In the genomic region with DNA sequence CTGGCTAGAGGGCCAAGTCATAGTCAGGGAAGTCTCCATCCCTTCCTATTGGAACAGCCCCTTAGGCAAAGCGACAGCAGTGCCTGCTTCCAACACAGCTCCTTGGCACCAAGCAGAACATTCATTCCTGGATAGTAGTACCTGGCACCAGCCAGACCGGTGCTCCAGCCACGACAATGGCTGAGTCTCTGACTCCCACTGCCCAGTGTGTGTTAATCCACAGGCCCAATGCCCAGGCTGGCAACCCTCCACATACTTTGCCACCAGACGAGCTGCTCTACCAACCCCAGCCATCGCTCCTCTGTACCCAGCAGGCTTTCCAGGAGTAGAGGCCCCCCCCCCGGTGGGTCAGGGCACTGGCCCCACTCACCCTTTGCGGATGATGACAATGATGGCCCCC, we compare ENCODE assay signal across 12 mouse cellular contexts. TPM values are rescaled to one million over a fixed set of nuclear protein-coding genes. Genes with fewer than 3 reads are reported as not detected.
DNase-seq lines count a peak whose midpoint lies in the region; ATAC-seq and TF ChIP-seq lines count a peak whose summit lies in the region.
"Had no signal": no experiment of that assay in that cellular context is flagged by ENCODE, and none has a peak within 500 bp of the region (broad histone marks: within the 10 kb centered on the region; RNA-seq: fewer than 3 reads in every experiment).

No protein-coding gene starts in this region.

- peaks cover 69% of the 10 kb centered on the region for H3K36me3 ChIP-seq in forebrain, embryonic 10.5 days (replicated peaks)
- no peaks in the 10 kb centered on the region; the same call in none of the 2 replicates for H3K36me3 ChIP-seq in forebrain, embryonic 11.5 days (ENCODE audit: control insufficient read depth, insufficient read depth, low read length)
- no peaks in the 10 kb centered on the region for H3K36me3 ChIP-seq in liver, embryonic 14.5 days (replicated peaks; ENCODE audit: control insufficient read depth, insufficient read depth, low read depth)
- no peaks in the 10 kb centered on the region for H3K36me3 ChIP-seq in liver, embryonic 11.5 days (ENCODE audit: control insufficient read depth, insufficient read depth, low read length)
- peaks cover 4% of the 10 kb centered on the region; the same call in 1 of the 2 replicates for H3K36me3 ChIP-seq in midbrain, embryonic 10.5 days

- H3K4me1 ChIP-seq in forebrain, embryonic 10.5 days, result peaks cover 38% of the 10 kb centered on the region
- H3K4me1 ChIP-seq in forebrain, embryonic 11.5 days (replicated peaks; ENCODE audit: control insufficient read depth, insufficient read depth, low read length), result no peaks in the 10 kb centered on the region
- no peaks in the 10 kb centered on the region for H3K4me1 ChIP-seq in liver, embryonic 14.5 days (replicated peaks; ENCODE audit: control insufficient read depth in 2 of 2, insufficient read depth in 2 of 2, low read length in 1 of 2)
- H3K4me1 ChIP-seq in liver, embryonic 11.5 days (replicated peaks; ENCODE audit: control insufficient read depth, insufficient read depth, low read length), result no peaks in the 10 kb centered on the region
- peaks cover 30% of the 10 kb centered on the region for H3K4me1 ChIP-seq in midbrain, embryonic 10.5 days

- no peak overlapping the region for H3K9ac ChIP-seq in forebrain, embryonic 11.5 days (ENCODE audit: low read length)
- no peak overlapping the region for H3K9ac ChIP-seq in liver, embryonic 14.5 days (replicated peaks)
- H3K9ac ChIP-seq in liver, embryonic 11.5 days (ENCODE audit: low read depth, low read length), result no peak overlapping the region

- peak overlapping the region; percentile 48; the same call in 1 of the 2 replicates for H3K27ac ChIP-seq in forebrain, embryonic 10.5 days
- H3K27ac ChIP-seq in forebrain, embryonic 11.5 days (ENCODE audit: low read depth, low read length), result no peak overlapping the region
- H3K27ac ChIP-seq in liver, embryonic 14.5 days, result no peak overlapping the region
- H3K27ac ChIP-seq in liver, embryonic 11.5 days (ENCODE audit: low read depth, low read length), result no peak overlapping the region
- peak overlapping the region; percentile 68 for H3K27ac ChIP-seq in midbrain, embryonic 10.5 days (replicated peaks)
- H3K27ac ChIP-seq: kidney, postnatal 0 days had no signal

- TF ChIP-seq CTCF in liver, embryonic 14.5 days (IDR thresholded peaks at IDR 0.05; ENCODE audit: low read depth), result no peak

- no peaks in the 10 kb centered on the region for H3K9me3 ChIP-seq in forebrain, embryonic 10.5 days
- H3K9me3 ChIP-seq in forebrain, embryonic 11.5 days (ENCODE audit: control insufficient read depth, low read length), result no peaks in the 10 kb centered on the region
- H3K9me3 ChIP-seq in liver, embryonic 14.5 days (ENCODE audit: control insufficient read depth, low read length), result no peaks in the 10 kb centered on the region
- no peaks in the 10 kb centered on the region for H3K9me3 ChIP-seq in liver, embryonic 11.5 days (ENCODE audit: control insufficient read depth, low read length)
- no peaks in the 10 kb centered on the region for H3K9me3 ChIP-seq in midbrain, embryonic 10.5 days (replicated peaks)

- no peak for DNase-seq in forebrain, embryonic 10.5 days (ENCODE audit: extremely low spot score, low spot score)
- DNase-seq in forebrain, embryonic 11.5 days (ENCODE audit: low spot score), result no peak
- no peak for DNase-seq in liver, embryonic 14.5 days (ENCODE audit: low read depth in 3 of 3, low spot score in 3 of 3)
- DNase-seq in liver, embryonic 11.5 days (ENCODE audit: low spot score), result no peak
- DNase-seq in cerebellum, postnatal 36 days, result peak; percentile 28 to 56
- no peak for DNase-seq in midbrain, embryonic 10.5 days (ENCODE audit: low spot score)
- no peak for DNase-seq in kidney, postnatal 25 days
- DNase-seq: right cerebral cortex, postnatal 25 days; thymus, adult 18-20 months had no signal

- H3K4me2 ChIP-seq in forebrain, embryonic 11.5 days (ENCODE audit: low read depth, low read length, severe bottlenecking), result no peak overlapping the region
- no peak overlapping the region for H3K4me2 ChIP-seq in liver, embryonic 14.5 days (ENCODE audit: low read depth)
- no peak overlapping the region for H3K4me2 ChIP-seq in liver, embryonic 11.5 days

- ATAC-seq in forebrain, embryonic 11.5 days (replicated peaks; ENCODE audit: low FRiP score), result no peak
- 0 out of 2 replicates have a peak, but pooled peaks have one; percentile 13 for ATAC-seq in liver, embryonic 14.5 days (ENCODE audit: insufficient read depth)
- ATAC-seq in liver, embryonic 11.5 days (replicated peaks; ENCODE audit: low FRiP score), result no peak
- ATAC-seq in erythroid progenitor cell, adult 5-6 weeks (replicated peaks; ENCODE audit: low FRiP score, poor library complexity, severe bottlenecking), result no peak

- H3K27me3 ChIP-seq in forebrain, embryonic 10.5 days (ENCODE audit: poor library complexity, severe bottlenecking), result 0 out of 2 replicates have a peak, but pooled peaks cover 6% of the 10 kb centered on the region
- no peaks in the 10 kb centered on the region for H3K27me3 ChIP-seq in forebrain, embryonic 11.5 days (ENCODE audit: control insufficient read depth, insufficient read depth, low read length)
- no peaks in the 10 kb centered on the region for H3K27me3 ChIP-seq in liver, embryonic 14.5 days (ENCODE audit: control insufficient read depth, insufficient read depth, low read length)
- H3K27me3 ChIP-seq in liver, embryonic 11.5 days (replicated peaks; ENCODE audit: control insufficient read depth, insufficient read depth, low read length), result no peaks in the 10 kb centered on the region
- peaks cover 3% of the 10 kb centered on the region; the same call in 1 of the 2 replicates for H3K27me3 ChIP-seq in midbrain, embryonic 10.5 days (ENCODE audit: low read depth, poor library complexity, severe bottlenecking)

- H3K4me3 ChIP-seq in forebrain, embryonic 10.5 days, result no peak overlapping the region
- H3K4me3 ChIP-seq in forebrain, embryonic 11.5 days (ENCODE audit: low read depth, low read length), result no peak overlapping the region
- H3K4me3 ChIP-seq in liver, embryonic 14.5 days (ENCODE audit: insufficient read depth in 1 of 2, low read depth in 2 of 2, low read length in 2 of 2), result no peak overlapping the region
- no peak overlapping the region for H3K4me3 ChIP-seq in liver, embryonic 11.5 days (ENCODE audit: low read depth, low read length)
- H3K4me3 ChIP-seq in midbrain, embryonic 10.5 days, result no peak overlapping the region

- 76% methylated on average over 7 of the region's 7 CpGs for WGBS in forebrain, embryonic 10.5 days
- 76% methylated on average over 7 of the region's 7 CpGs for WGBS in forebrain, embryonic 11.5 days
- 72% methylated on average over 7 of the region's 7 CpGs for WGBS in liver, embryonic 14.5 days (ENCODE audit: insufficient replicate concordance)
- WGBS in liver, embryonic 11.5 days, result 82% methylated on average over 7 of the region's 7 CpGs
- 78% methylated on average over 7 of the region's 7 CpGs for WGBS in midbrain, embryonic 10.5 days

- no peak for TF ChIP-seq EP300 in liver, embryonic 14.5 days (IDR thresholded peaks at IDR 0.05; ENCODE audit: low read depth)

RNA-seq across cellular contexts. Expression of gene Ptpru, which starts 40.6 kb away (rescaled TPM):
- 26.5 and 27.0 TPM in 2 replicates for polyA plus RNA-seq in forebrain, embryonic 10.5 days (2016; fragmentation: Nextera tagmentation; extraction: Ambion mirVana)
- polyA plus RNA-seq in forebrain, embryonic 11.5 days (2014; fragmentation: Nextera tagmentation; extraction: Ambion mirVana), result 40.7 and 44.3 TPM in 2 replicates
- polyA plus RNA-seq in liver, embryonic 14.5 days (2012; rRNA removed), result 1.7 and 2.0 TPM in 2 replicates
- 2.8 and 3.0 TPM in 2 replicates for polyA plus RNA-seq in liver, embryonic 14.5 days (2014; fragmentation: Nextera tagmentation; extraction: Ambion mirVana)
- polyA plus RNA-seq in liver, embryonic 11.5 days (2014; fragmentation: Nextera tagmentation; extraction: Ambion mirVana), result 5.8 and 6.1 TPM in 2 replicates
- 12.4 and 16.8 TPM in 2 replicates for polyA plus RNA-seq in midbrain, embryonic 10.5 days (2016; fragmentation: Nextera tagmentation; extraction: Ambion mirVana)
- 11.2 TPM in 1 of 2 replicates, not detected in the other for total RNA-seq in erythroid progenitor cell, adult 5-6 weeks (2015; ENCODE audit: low replicate concordance)
- total RNA-seq in erythroid progenitor cell, adult 5-6 weeks (2017; ENCODE audit: low replicate concordance), result 0.38 TPM in 1 of 2 replicates, not detected in the other
- total RNA-seq: monocyte, adult 5-6 weeks had no signal

RNA-seq across cellular contexts. Expression of gene Mecr, which starts 45.8 kb away (rescaled TPM):
- 57.6 and 60.2 TPM in 2 replicates for polyA plus RNA-seq in forebrain, embryonic 10.5 days (2016; fragmentation: Nextera tagmentation; extraction: Ambion mirVana)
- 50.1 and 51.7 TPM in 2 replicates for polyA plus RNA-seq in forebrain, embryonic 11.5 days (2014; fragmentation: Nextera tagmentation; extraction: Ambion mirVana)
- polyA plus RNA-seq in liver, embryonic 14.5 days (2012; rRNA removed), result 21.8 and 23.8 TPM in 2 replicates
- 31.6 and 36.8 TPM in 2 replicates for polyA plus RNA-seq in liver, embryonic 14.5 days (2014; fragmentation: Nextera tagmentation; extraction: Ambion mirVana)
- polyA plus RNA-seq in liver, embryonic 11.5 days (2014; fragmentation: Nextera tagmentation; extraction: Ambion mirVana), result 59.3 and 64.4 TPM in 2 replicates
- 51.7 and 58.0 TPM in 2 replicates for polyA plus RNA-seq in midbrain, embryonic 10.5 days (2016; fragmentation: Nextera tagmentation; extraction: Ambion mirVana)
- 12.6 and 14.3 TPM in 2 replicates for total RNA-seq in erythroid progenitor cell, adult 5-6 weeks (2015; ENCODE audit: low replicate concordance)
- 0.90 and 9.2 TPM in 2 replicates for total RNA-seq in erythroid progenitor cell, adult 5-6 weeks (2017; ENCODE audit: low replicate concordance)

Comparison
In these comparisons a context has a peak if more than half of its experiments do, and no peak if none do; other contexts are left out.
1. H3K27ac ChIP-seq: peak in forebrain, embryonic 10.5 days (single experiment) and midbrain, embryonic 10.5 days (single experiment); none in forebrain, embryonic 11.5 days (single experiment), liver, embryonic 14.5 days (single experiment) and liver, embryonic 11.5 days (single experiment).
2. DNase-seq: peak in cerebellum, postnatal 36 days (2 of 2); none in forebrain, embryonic 10.5 days (single experiment), forebrain, embryonic 11.5 days (single experiment), liver, embryonic 14.5 days (0 of 3), liver, embryonic 11.5 days (single experiment), midbrain, embryonic 10.5 days (single experiment) and kidney, postnatal 25 days (0 of 2).